Mouse (Mus musculus) lung, adult 2 months (tissue): Measurements from ENCODE around the gene Net1. TPM values are rescaled to one million over a fixed set of nuclear protein-coding genes. Genes with fewer than 3 reads are reported as not detected.
"Not testable (repeated sequence)": the region's sequence is repeated elsewhere in the genome, so short reads cannot be mapped to it uniquely, and the experiment has no call there.

Source experiments
- DNase-seq: peaks from one replicate; pipeline ENCODE4 v3.0.0; 2022
- H3K4me1 ChIP-seq: fragments of 200-500 bp; 2 replicates; pipeline ENCODE4 v1.6.1; 2011; ENCODE audit warnings: low read length; ENCODE audit not compliant: control insufficient read depth, insufficient read depth
- H3K4me3 ChIP-seq: fragments of 200-500 bp; replicated peaks from 2 replicates; pipeline ENCODE3; 2011; ENCODE audit warnings: low read depth, mild to moderate bottlenecking, control low read depth, low read length; ENCODE audit errors: extremely low read depth
- CTCF ChIP-seq: fragments of 200-500 bp; IDR thresholded peaks from 2 replicates; pipeline ENCODE4 v1.5.1; 2011; ENCODE audit warnings: mild to moderate bottlenecking, low read length, control low read depth; ENCODE audit not compliant: insufficient read depth
- POLR2A ChIP-seq: fragments of 200-500 bp; IDR thresholded peaks from 2 replicates; pipeline ENCODE4 v1.6.1; 2011; ENCODE audit warnings: low read depth, mild to moderate bottlenecking, control low read depth, low read length, borderline replicate concordance; ENCODE audit errors: extremely low read depth
- WGBS: fragments of 180-500 bp; shearing (Covaris S2); methylation state at CpG from one replicate; pipeline ENCODE4 v1.1.7; 2018; 5-methylcytosine and 5-hydroxymethylcytosine counted together
- polyA plus RNA-seq: library from polyadenylated mRNA; depleted of rRNA; stranded (reverse); fragments of >200 nt; gene quantifications from 2 replicates; pipeline ENCODE4 v1.2.3, GENCODE M21; 2012

Net1 gene
- polyA plus RNA-seq, 1 experiment = 32.0 TPM

- no peak for TF ChIP-seq CTCF
- TF ChIP-seq POLR2A = no peak
- WGBS = 65% methylated on average over 8 of the region's 8 CpGs
These were observed 51.5 kb downstream of the Net1 start for GRCm38 (mm10) chr13:3866355-3867052.

DNA sequence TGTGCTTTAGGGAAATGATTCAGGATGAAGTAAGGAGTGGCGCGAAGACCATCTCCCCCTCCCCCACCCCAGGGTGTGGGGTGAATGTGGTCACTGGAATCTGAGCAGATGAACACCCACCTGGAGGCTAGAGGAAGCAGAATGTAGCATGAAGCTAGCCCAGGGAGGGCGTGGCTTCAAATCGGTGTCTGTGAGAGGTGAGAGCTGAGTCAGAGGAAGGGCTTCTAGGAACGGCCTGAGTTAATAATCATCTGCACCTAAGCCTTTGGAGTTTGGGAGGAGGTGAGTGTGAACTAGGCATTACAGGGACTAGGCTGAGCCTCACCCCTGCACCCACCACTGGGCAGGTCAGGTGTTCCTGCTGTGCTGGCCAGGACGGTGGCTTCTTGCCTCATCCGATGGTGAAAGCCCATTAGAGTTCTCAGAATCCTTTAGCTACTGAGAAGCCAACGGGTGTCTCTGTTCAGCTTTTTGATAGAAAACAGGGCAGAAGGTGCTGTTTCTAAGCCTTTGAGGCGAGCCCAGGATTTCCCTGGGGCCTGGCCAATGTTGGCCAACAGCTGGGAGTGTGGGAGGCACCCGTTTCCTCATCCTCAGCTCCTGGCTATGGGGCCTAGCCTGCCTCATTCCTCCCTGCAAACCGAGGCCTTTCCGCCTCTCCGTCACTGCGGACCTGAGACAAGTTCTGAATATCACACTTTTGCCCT, 52.2 kb downstream of the Net1 start:
- no peak for TF ChIP-seq CTCF
- TF ChIP-seq POLR2A = no peak
- DNase-seq = no peak
- no peaks in the 10 kb centered on the region for H3K4me1 ChIP-seq
- H3K4me3 ChIP-seq = no peak overlapping the region
- 70% methylated on average over 14 of the region's 14 CpGs for WGBS

More at GRCm38 (mm10) chr13:3866355-3867052, 51.5 kb downstream of the Net1 start:
- Histone ChIP-seq H3K4me1 (no peaks in the 10 kb centered on the region), H3K4me3 (no peak overlapping the region)
- no peak for DNase-seq

GRCm38 (mm10) chr13:3862922-3863580, 55.0 kb downstream of the Net1 start:
- 89% methylated on average over 10 of the region's 10 CpGs for WGBS
- TF ChIP-seq CTCF (no peak), POLR2A (no peak)
- H3K4me1 ChIP-seq = no peaks in the 10 kb centered on the region
- no peak for DNase-seq
- no peak overlapping the region for H3K4me3 ChIP-seq

DNA sequence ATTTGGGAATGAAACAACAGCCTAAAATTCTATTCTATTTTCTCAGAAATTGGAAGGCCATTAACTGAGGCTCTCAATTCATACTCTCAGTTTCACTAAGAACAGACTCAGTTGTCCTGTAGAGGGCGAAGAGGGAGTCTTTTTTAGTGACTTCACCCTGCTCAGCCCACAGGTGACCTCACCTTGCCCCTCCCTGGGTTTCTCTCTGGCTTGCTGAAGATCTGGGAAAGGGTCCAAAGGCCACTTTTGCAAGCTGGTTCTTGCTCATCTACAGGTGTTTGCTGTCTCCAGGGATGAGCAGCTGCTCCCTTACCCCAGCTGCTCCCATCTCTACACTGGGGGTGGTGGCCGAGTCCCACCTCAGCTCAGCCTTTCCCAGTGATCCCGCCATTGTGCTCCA, 55.7 kb downstream of the Net1 start:
- Histone ChIP-seq H3K4me1 (no peaks in the 10 kb centered on the region), H3K4me3 (no peak overlapping the region)
- WGBS = 82% methylated on average over 3 of the region's 3 CpGs
- no peak for TF ChIP-seq POLR2A
- no peak for TF ChIP-seq CTCF
- no peak for DNase-seq

DNA sequence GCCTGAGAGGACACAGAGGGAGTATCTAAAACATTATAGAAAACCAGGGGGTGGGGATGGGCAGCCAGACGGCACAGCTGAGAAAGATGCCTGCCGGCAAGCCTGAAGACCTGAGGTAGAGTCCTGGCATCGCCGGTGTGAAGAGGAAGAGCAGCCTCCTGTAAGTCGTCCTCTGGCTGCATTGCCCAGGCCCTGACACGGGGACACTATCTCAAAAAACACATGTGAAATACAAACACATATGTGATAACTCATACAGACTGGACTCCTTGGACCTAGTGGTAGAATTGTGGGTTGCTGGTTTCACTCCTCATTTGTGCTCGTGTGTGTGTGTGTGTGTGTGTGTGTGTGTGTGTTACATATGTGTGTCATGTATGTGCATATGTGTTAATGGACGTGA, 56.8 kb downstream of the Net1 start:
- 92% methylated on average over 8 of the region's 8 CpGs for WGBS
- DNase-seq = no peak
- H3K4me3 ChIP-seq = no peak overlapping the region
- no peaks in the 10 kb centered on the region for H3K4me1 ChIP-seq
- no peak for TF ChIP-seq CTCF
- no peak for TF ChIP-seq POLR2A

DNA sequence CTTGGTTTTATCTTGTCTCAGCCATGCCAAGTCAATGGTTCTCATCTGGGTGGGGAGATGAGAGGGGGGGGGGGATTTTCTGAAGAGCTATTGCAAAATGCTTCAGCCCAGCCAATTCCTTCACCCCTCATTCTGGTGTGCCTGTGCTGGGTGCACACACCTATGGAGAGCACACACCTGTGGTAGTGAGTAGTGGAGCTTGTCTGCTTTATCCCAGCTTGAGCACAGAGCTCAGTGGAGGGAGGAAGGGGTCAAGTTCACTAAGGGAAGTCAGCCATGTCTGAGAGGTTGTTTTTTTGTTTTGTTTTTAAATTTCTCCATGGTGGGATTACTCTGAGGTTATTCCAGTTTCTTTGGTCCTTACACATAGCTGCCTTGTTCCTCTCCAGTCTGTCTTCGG, 61.8 kb downstream of the Net1 start:
- WGBS = 84% methylated on average over 1 of the region's 1 CpGs
- no peak for DNase-seq
- TF ChIP-seq CTCF = no peak
- TF ChIP-seq POLR2A = no peak
- Histone ChIP-seq H3K4me1 (no peaks in the 10 kb centered on the region), H3K4me3 (no peak overlapping the region)

GRCm38 (mm10) chr13:3854856-3855255, 63.2 kb downstream of the Net1 start:
- TF ChIP-seq CTCF (no peak), POLR2A (no peak)
- no peak for DNase-seq
- 87% methylated on average over 2 of the region's 2 CpGs for WGBS
- Histone ChIP-seq H3K4me1 (no peaks in the 10 kb centered on the region), H3K4me3 (no peak overlapping the region)

DNA sequence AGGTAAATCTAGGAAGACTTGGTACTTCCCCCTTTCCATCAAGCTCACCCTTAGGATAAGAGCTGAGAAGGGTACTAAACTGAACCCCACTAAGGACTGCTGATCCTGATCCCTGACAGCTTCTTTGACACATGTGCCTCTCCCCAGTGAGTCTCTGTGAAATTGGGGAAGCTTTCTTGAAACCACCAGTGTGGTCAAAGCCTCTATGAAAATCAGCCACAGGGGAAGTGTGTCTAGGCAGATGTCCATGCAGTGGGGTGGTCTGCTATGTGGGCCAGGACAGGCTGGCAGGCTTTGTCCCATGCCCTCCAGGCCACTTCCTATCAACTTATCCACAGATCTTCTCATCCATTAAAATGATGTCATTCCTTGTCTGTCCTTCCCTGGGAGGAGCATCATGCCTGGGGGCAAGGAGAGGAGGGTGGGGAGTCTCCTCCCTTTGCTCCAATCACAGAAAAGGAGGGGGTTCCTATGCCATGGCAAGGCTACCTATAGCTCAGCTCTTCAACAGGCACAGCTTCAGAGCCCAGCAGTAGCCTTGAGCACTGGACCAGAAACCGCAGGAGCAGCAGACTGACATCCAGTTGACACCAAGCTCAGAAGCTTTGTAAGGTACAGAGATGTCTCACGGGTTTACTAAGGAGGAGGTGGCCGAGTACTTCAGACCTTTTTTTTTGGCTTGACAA, 64.2 kb downstream of the Net1 start, which contains the start of gene Calm5:
Gene Calm5, plus strand, starts transcription at position 526 of the 686 bp plus-strand sequence.
- WGBS = 75% methylated on average over 3 of the region's 3 CpGs
- not testable (repeated sequence) for DNase-seq, H3K4me3 ChIP-seq, H3K4me1 ChIP-seq

DNA sequence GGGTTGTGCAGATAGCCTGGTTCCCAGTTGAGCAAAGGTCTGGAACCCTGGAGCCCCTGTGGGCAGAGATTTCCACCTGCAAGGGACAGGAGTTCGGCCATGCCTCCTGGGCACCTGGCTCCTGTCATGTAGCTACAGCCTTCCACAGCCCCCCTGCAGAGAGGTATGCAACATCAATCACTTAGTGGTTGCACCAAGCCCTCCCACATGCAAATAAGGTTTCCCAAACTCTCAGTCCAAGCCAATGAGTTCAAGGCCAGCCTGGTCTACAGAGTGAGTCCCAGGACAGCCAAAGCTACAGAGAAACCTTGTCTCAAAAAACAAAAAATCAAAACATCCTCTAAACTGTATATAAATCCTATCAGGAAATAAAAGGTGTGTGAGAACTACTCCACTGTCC, 67.7 kb downstream of the Net1 start:
- no peak for DNase-seq
- TF ChIP-seq POLR2A = no peak
- TF ChIP-seq CTCF = no peak
- 89% methylated on average over 1 of the region's 1 CpGs for WGBS

DNA sequence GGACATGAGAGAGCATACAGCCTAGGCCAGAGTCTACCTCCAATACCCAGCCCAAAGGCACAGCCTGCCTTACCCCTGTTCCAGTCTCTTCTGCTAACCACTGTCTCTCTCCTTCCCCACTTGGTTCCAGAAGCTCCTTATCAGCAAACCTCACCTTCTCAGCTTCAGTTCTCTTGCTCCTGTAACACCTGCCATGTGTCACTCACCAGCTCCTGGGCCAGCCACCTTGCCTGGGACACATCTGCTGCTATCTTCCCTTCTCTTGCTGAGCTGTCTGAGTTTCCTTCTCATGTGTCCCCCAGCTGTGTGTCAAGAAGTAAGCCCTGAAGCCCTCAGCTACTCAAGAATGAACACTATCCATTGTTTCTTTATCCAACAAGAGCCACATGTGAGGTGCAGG, 77.4 kb downstream of the Net1 start:
- not testable (repeated sequence) for DNase-seq, H3K4me3 ChIP-seq, H3K4me1 ChIP-seq

More for the DNA sequence above, 67.7 kb downstream of the Net1 start:
- no peaks in the 10 kb centered on the region for H3K4me1 ChIP-seq
- no peak overlapping the region for H3K4me3 ChIP-seq

GRCm38 (mm10) chr13:3837312-3837807, 80.7 kb downstream of the Net1 start, which contains the start of gene Calm4:
TSS of gene Calm4 (plus strand) at chr13:3837757.
- H3K4me1 ChIP-seq, DNase-seq, H3K4me3 ChIP-seq: not testable (repeated sequence)

GRCm38 (mm10) chr13:3833644-3834043, 84.4 kb downstream of the Net1 start:
- DNase-seq, H3K4me3 ChIP-seq, H3K4me1 ChIP-seq: not testable (repeated sequence)
